Mouse (Mus musculus) megakaryocyte, embryonic 14.5 days (primary cell): Measurements from ENCODE around the gene Plk2. TPM values are rescaled to one million over a fixed set of nuclear protein-coding genes. Genes with fewer than 3 reads are reported as not detected.
A peak's percentile ranks its signal among the peaks of the same experiment; 100 is the strongest.
"Not testable (repeated sequence)": the region's sequence is repeated elsewhere in the genome, so short reads cannot be mapped to it uniquely, and the experiment has no call there.

Experiments used
- H3K27me3 ChIP-seq: replicated peaks from 2 replicates; pipeline ENCODE3; 2012; ENCODE audit warnings: inconsistent platforms
- H3K36me3 ChIP-seq: replicated peaks from 2 replicates; pipeline ENCODE3; 2012; ENCODE audit warnings: low read length, inconsistent platforms, mixed read lengths
- H3K4me1 ChIP-seq: 2 replicates; pipeline ENCODE4 v1.6.1; 2012; ENCODE audit warnings: inconsistent platforms
- H3K4me3 ChIP-seq: replicated peaks from 2 replicates; pipeline ENCODE3; 2012; ENCODE audit warnings: moderate library complexity, mild to moderate bottlenecking, inconsistent platforms
- H3K9me3 ChIP-seq: 2 replicates; pipeline ENCODE4 v1.6.1; 2012; ENCODE audit warnings: inconsistent platforms
- FLI1 ChIP-seq: IDR thresholded peaks from 2 replicates; pipeline ENCODE4 v1.6.1; 2012; ENCODE audit warnings: low read length, inconsistent platforms, mixed read lengths
- GATA1 ChIP-seq: IDR thresholded peaks from 3 replicates; pipeline ENCODE4 v1.6.1; 2012; ENCODE audit warnings: mixed read lengths, low read length, inconsistent platforms, borderline replicate concordance
- polyA plus RNA-seq: library from polyadenylated mRNA; stranded (reverse); fragments of >175 nt; gene quantifications from 2 replicates; pipeline ENCODE4 v1.2.3, GENCODE M21; 2012; ENCODE audit warnings: low replicate concordance; ENCODE audit not compliant: insufficient read depth

Gene Plk2
- polyA plus RNA-seq, 1 experiment, result 4.6 TPM

- H3K36me3 ChIP-seq, result no peaks in the 10 kb centered on the region
- H3K27me3 ChIP-seq, result peaks cover 6% of the 10 kb centered on the region
- TF ChIP-seq GATA1 (no peak), FLI1 (no peak)
- no peaks in the 10 kb centered on the region for H3K9me3 ChIP-seq
- H3K4me3 ChIP-seq, result no peak overlapping the region
- H3K4me1 ChIP-seq, result peaks cover 4% of the 10 kb centered on the region
These were observed 10.3 kb upstream of the Plk2 start for GRCm38 (mm10) chr13:110384514-110384913.

DNA sequence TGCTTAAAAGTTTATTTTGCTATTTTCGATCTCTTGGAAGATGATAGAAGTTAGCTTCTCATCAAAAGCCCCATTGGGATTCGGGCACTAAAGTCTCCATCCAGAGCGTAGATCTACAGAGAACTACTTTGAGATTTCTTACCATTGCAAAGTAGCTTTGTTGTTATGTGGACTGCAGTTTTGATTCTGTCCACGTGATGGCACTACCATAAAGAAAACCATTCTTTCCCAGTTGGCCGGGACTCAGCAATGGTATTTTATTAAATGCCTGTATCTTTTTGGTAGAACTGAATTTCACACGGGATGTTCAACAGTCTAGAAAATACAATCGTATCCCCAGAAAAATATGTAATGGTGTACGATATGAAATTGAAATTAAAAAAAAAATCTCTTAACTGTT, 2.6 kb upstream of the Plk2 start:
- no peaks in the 10 kb centered on the region for H3K36me3 ChIP-seq
- no peak overlapping the region for H3K4me3 ChIP-seq
- H3K4me1 ChIP-seq, result peaks cover 29% of the 10 kb centered on the region
- TF ChIP-seq FLI1 (no peak), GATA1 (no peak)
- H3K9me3 ChIP-seq, result no peaks in the 10 kb centered on the region
- H3K27me3 ChIP-seq, result peaks cover 19% of the 10 kb centered on the region

GRCm38 (mm10) chr13:110392631-110393030, 2.2 kb upstream of the Plk2 start:
- Histone ChIP-seq H3K27me3 (peaks cover 20% of the 10 kb centered on the region), H3K36me3 (peaks cover 2% of the 10 kb centered on the region), H3K9me3 (no peaks in the 10 kb centered on the region), H3K4me1 (peaks cover 29% of the 10 kb centered on the region), H3K4me3 (no peak overlapping the region)
- TF ChIP-seq FLI1 (no peak), GATA1 (no peak)

- peaks cover 25% of the 10 kb centered on the region for H3K36me3 ChIP-seq
- no peaks in the 10 kb centered on the region for H3K9me3 ChIP-seq
- TF ChIP-seq GATA1 (no peak), FLI1 (no peak)
- H3K4me1 ChIP-seq, result peaks cover 29% of the 10 kb centered on the region
- H3K27me3 ChIP-seq, result peaks cover 21% of the 10 kb centered on the region
- H3K4me3 ChIP-seq, result peak overlapping the region; percentile 96
These were observed 441 bp downstream of the Plk2 start for GRCm38 (mm10) chr13:110395179-110395794.

- no peak for TF ChIP-seq FLI1
- no peak for TF ChIP-seq GATA1
These were observed 1.3 kb downstream of the Plk2 start for GRCm38 (mm10) chr13:110395916-110396685.

DNA sequence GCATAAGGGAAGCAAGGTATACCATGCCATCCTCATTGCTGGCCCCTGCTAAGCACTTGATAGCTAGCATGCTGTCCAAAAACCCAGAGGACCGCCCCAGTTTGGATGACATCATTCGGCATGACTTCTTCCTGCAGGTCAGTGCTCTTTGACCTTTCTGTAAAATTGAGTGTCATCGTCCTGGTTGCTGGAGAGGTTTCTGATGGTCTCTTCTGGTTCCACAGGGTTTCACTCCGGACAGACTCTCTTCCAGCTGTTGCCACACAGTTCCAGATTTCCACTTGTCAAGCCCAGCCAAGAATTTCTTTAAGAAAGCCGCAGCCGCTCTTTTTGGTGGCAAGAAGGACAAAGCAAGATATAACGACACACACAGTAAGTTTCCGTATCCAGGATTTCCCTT, 2.9 kb downstream of the Plk2 start:
- H3K36me3 ChIP-seq, result peaks cover 33% of the 10 kb centered on the region
- no peak overlapping the region for H3K4me3 ChIP-seq
- peaks cover 26% of the 10 kb centered on the region for H3K4me1 ChIP-seq
- H3K27me3 ChIP-seq, result peaks cover 21% of the 10 kb centered on the region
- H3K9me3 ChIP-seq, result no peaks in the 10 kb centered on the region
- TF ChIP-seq FLI1 (no peak), GATA1 (no peak)

More at GRCm38 (mm10) chr13:110395916-110396685, 1.3 kb downstream of the Plk2 start:
- Histone ChIP-seq H3K4me1 (peaks cover 29% of the 10 kb centered on the region), H3K36me3 (peaks cover 33% of the 10 kb centered on the region), H3K27me3 (peaks cover 21% of the 10 kb centered on the region), H3K4me3 (peak overlapping the region; percentile 96), H3K9me3 (no peaks in the 10 kb centered on the region)

- no peak for TF ChIP-seq GATA1
- no peak for TF ChIP-seq FLI1
- Histone ChIP-seq H3K4me3 (no peak overlapping the region), H3K4me1 (peaks cover 24% of the 10 kb centered on the region), H3K9me3 (no peaks in the 10 kb centered on the region), H3K27me3 (peaks cover 21% of the 10 kb centered on the region), H3K36me3 (peaks cover 33% of the 10 kb centered on the region)
These were observed 3.8 kb downstream of the Plk2 start for GRCm38 (mm10) chr13:110398513-110399270.

DNA sequence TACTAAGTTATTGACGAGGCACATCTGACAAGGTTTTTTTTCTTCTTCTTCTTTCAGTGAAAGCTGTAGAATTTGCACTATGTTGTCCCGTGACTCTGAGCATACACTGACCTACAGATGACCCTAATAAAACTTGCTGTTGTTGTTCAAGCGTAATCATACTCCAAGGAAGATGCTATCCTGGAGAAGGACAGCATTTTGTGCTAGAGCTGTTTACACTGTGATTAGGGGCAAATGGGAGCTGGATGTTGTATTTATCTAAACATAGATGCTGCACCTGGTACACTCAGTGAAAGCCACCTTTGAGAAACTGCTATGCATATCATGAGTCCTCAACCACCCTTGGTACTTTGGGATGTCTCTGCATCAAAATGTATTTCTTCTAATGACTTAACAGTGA, 6.6 kb downstream of the Plk2 start:
- TF ChIP-seq GATA1 (no peak), FLI1 (no peak)
- Histone ChIP-seq H3K27me3 (peaks cover 3% of the 10 kb centered on the region), H3K9me3 (no peaks in the 10 kb centered on the region), H3K4me1 (0 out of 2 replicates have a peak, but pooled peaks cover under 1% of the 10 kb centered on the region), H3K36me3 (peaks cover 33% of the 10 kb centered on the region), H3K4me3 (no peak overlapping the region)

DNA sequence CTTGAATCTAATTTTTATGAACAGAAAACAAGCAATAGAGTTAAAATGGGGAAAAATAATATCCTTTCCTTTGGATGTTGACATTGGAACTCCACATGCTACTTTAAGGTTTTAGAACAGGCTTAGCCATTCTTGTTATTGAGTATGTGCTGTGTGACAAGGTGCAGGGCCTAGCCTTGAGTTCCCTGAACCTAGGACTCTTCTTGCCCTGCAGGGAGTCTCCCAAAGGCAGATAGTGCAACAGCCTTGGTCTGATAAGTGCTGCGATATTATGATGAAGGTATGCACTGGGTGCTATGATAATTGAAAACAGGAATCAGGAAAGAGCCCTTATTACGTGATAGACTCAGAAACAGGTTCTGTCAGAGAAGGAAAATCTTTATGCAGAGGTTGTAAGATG, 7.0 kb downstream of the Plk2 start:
- Histone ChIP-seq H3K9me3 (no peaks in the 10 kb centered on the region), H3K4me3 (no peak overlapping the region), H3K27me3 (peaks cover 3% of the 10 kb centered on the region), H3K36me3 (peaks cover 33% of the 10 kb centered on the region), H3K4me1 (no peaks in the 10 kb centered on the region)
- TF ChIP-seq FLI1, result no peak
- TF ChIP-seq GATA1, result no peak

- no peaks in the 10 kb centered on the region for H3K9me3 ChIP-seq
- H3K4me1 ChIP-seq, result no peaks in the 10 kb centered on the region
- H3K27me3 ChIP-seq, result no peaks in the 10 kb centered on the region
- TF ChIP-seq GATA1 (no peak), FLI1 (no peak)
- peaks cover 17% of the 10 kb centered on the region for H3K36me3 ChIP-seq
- no peak overlapping the region for H3K4me3 ChIP-seq
These were observed 9.2 kb downstream of the Plk2 start for GRCm38 (mm10) chr13:110404059-110404458.

GRCm38 (mm10) chr13:110404686-110405085, 9.8 kb downstream of the Plk2 start:
- peaks cover 11% of the 10 kb centered on the region for H3K36me3 ChIP-seq
- not testable (repeated sequence) for H3K9me3 ChIP-seq, H3K4me1 ChIP-seq, H3K27me3 ChIP-seq, H3K4me3 ChIP-seq
